Mouse (Mus musculus) gastrocnemius, postnatal 14 days (tissue): ENCODE measurements around the gene Sh3gl3. TPM values are rescaled to one million over a fixed set of nuclear protein-coding genes. Genes with fewer than 3 reads are reported as not detected.
"Not testable (repeated sequence)": the region's sequence is repeated elsewhere in the genome, so short reads cannot be mapped to it uniquely, and the experiment has no call there.

Experiments
- DNase-seq: peaks from one replicate; pipeline ENCODE4 v3.0.0; 2021; ENCODE audit warnings: mixed read lengths
- intact Hi-C: fragments of 180-260 bp; cut with DNase I; formaldehyde crosslinking; loops from one replicate; pipeline ENCODE4 v1.15.1; 2025; ENCODE audit warnings: low total_unique reads
- total RNA-seq, 2 experiments: library from RNA; stranded (reverse); gene quantifications; 2 replicates each; pipeline ENCODE4 v1.2.3; 2021

Gene Sh3gl3
- total RNA-seq, 2 experiments from 2014 or later = 0.89 to 1.9 TPM

GRCm38 (mm10) chr7:82234010-82234897, 60.6 kb downstream of the Sh3gl3 start:
- no peak for DNase-seq
- intact Hi-C loops = no loop called here

DNA sequence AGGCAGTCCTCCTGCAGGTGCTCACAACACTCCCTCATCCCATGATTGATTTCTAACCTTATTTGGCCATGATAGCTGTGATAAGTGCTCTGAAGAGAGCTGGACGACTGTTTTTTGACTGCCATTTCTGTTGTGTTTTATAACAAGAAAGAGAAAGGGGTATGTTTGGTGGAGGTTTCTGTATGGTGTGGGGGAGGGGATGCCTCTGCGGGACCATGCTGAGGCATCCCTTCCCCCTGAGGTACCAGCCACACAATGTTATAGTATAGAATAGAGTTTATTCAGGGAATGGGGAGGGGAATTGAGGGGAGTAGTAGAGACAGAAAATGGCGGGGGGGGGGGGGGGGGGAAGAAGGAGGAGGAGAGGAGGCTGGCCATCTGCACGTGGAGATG, 61.3 kb downstream of the Sh3gl3 start:
- intact Hi-C loops = no loop called here
- no peak for DNase-seq

- intact Hi-C loops = no loop called here
- no peak for DNase-seq
Measured at GRCm38 (mm10) chr7:82235486-82235885, 61.8 kb downstream of the Sh3gl3 start.

GRCm38 (mm10) chr7:82236152-82236898, 62.7 kb downstream of the Sh3gl3 start:
- intact Hi-C loops = no loop called here
- no peak for DNase-seq

DNA sequence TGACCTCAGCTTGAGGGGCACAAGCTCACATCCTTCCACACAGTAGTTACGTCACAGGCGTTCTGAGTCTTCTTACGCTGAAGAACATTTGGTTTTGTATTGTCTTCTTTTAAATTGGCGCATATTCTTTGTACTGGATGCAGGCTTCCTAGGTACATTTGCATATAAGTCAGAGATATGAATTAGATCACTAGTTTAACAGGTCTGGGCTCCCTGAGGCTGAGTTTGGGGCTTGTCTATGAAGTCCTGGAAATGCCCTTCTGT, 63.2 kb downstream of the Sh3gl3 start:
- intact Hi-C loops = no loop called here
- no peak for DNase-seq

DNA sequence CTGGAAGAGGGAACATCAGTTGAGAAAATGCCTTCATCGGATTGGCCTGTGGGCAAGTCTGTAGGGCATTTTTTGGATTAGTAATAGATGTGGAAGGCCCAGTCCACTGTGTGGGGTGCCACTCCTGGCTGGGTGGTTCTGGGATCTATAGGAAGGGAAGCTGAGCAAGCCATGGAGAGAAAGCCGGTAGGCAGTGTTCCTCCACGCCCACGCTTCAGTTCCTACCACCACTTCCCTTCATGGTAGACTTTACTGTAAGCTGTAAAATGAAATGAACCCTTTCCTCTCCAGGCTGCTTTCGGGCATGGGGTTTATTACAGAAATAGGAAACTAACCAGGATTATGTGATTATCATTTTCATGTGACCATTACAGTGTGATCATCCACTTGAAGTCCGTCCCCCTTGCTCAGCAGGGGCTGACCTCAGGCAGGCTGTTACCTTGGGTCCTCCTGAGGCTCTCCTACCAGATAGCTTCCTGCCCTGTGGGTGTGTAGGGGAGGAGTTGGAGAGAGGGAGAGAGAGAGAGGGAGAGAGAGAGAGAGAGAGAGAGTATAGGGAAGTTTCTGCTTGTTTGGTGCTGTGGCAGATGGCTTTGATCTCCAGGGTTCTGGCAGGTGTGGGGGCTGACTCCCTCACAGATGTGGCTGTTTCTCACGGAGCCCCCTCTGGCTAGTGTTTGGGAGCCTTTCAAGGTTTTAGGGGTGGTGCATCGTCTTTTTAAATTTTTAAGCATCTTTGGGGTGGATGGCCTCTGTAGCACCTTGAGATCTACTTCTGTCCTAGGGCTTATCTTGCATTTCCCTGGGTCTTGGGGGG, 67.0 kb downstream of the Sh3gl3 start:
- DNase-seq = no peak
- intact Hi-C loops = no loop called here

- no peak for DNase-seq
- intact Hi-C loops = no loop called here
Measured at GRCm38 (mm10) chr7:82244701-82245100, 71.1 kb downstream of the Sh3gl3 start.

DNA sequence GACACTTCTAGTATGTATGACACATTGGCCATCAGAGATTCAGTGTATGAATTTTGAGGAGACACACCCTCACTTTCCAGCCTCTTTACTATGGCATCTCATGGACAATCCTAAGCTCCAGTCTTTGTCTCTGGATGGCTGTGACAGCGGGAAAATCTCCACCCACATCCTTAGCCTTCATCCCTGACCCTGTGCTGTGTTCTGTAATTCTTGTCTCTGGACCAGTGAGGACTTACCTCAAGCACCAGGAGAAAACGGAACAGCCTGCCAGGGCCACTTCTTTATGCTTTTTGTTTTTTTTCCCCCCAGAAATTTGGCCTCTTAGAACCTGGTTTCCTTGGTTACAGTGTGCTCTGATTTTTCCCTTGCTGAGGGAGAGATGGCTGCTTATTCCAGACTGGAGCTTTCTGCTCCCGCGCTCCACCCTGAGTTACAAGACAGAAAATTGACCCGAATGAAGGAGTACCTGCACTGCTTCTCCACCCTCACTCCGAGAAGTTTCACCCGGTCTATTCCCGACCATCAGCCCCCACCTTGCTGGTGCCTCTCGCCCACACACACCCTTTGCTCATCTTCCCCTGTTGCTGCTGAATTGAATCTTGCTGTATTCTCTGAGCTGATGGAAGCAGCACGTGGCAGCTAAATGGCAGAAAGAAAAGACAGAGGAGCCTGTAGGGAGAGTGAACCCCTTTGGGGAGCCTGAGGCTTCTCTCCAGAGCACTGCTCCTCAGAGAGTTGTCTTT, 75.5 kb downstream of the Sh3gl3 start:
- no peak for DNase-seq
- intact Hi-C loops = no loop called here

- intact Hi-C loops = no loop called here
- no peak for DNase-seq
Measured at GRCm38 (mm10) chr7:82253309-82253708, 79.7 kb downstream of the Sh3gl3 start.

DNA sequence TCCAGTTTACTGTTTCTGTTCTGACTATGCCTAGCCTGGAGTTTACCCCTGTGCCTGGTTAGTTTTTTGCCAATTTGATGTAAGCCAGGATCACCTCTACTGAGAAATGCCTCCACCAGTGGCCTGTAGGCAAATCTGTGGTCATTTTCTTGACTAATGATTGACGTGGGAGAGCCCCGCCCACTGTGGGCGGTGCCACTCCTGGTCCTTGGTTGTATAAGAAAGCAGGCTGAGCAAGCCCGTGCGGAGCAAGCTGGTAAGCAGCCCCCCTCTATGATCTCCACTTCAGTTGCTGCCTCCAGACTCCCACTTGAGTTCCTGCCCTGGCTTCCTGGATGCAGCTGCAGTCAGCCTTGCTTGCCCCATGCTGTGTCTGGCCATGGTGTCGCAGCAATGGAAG, 83.3 kb downstream of the Sh3gl3 start:
- intact Hi-C loops = no loop called here

GRCm38 (mm10) chr7:82257530-82257929, 83.9 kb downstream of the Sh3gl3 start:
- no peak for DNase-seq
- intact Hi-C loops = no loop called here

More for the DNA sequence above, 83.3 kb downstream of the Sh3gl3 start:
- DNase-seq = no peak

DNA sequence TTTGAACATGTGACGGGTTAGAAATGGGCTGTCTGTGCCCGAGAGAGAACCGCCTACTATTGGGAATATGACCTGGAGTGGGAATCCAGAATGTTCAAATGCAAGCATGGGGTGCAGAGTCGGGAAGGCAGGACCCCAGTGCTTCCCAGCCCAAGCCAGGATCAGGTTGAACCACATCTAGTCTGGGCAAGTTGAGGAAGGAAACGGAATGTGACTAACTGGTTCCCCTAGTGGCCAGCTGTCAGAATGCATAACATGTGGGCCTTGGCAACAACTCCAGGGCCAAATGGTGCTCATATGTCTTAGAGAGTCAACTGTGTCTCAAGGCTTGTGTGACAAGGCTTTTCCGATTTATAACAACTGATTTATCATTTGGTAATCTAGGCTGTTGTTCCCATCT, 86.6 kb downstream of the Sh3gl3 start:
- intact Hi-C loops = no loop called here

GRCm38 (mm10) chr7:82263141-82263540, 89.5 kb downstream of the Sh3gl3 start:
- intact Hi-C loops = no loop called here
- DNase-seq = peak; percentile 62

More for the DNA sequence above, 86.6 kb downstream of the Sh3gl3 start:
- DNase-seq = peak; percentile 19

DNA sequence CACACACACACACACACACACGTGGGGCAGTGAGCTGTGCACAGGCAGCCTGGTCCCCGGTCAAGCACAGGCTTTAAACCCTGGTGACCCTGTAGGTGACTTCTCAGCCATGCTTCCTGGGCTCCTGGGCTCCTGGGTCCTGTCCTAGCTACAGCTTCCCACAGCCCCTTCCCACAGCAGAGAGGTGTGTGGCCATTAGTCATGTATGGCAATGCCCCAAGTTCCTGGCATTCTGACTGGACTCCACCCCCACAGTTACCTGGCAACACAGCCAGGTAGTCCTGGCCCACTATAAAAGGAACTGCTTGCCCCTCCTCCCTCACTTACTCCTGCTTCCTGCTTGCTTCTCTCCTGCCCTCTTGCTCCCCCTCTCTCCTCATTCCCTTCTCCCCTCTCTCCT, 90.5 kb downstream of the Sh3gl3 start:
- intact Hi-C loops = loop anchor here (2.0 kb wide), 1 partner anchor 141 kb away; no protein-coding TSS in a partner anchor
- no peak for DNase-seq

DNA sequence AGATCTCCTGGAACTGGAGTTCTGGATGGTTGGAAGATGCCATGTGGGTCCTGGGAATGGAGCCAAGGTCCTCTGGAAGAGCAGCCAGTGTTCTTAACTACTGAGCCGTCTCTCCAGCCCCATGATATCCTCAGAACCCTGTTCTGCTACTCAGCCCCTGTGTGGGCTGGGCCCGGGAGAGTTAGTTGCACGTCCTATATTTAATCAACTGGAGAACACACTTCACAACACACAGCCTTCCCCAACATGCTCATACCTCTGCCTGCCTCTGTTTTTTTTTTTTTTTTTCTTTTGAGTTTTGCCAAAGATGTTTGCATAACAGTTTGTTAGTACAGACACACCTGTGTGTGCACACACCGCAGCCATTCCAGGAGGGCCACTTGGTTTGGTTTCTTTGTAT, 91.7 kb downstream of the Sh3gl3 start:
- intact Hi-C loops = loop anchor here (2.0 kb wide), 1 partner anchor 143 kb away; no protein-coding TSS in a partner anchor
- no peak for DNase-seq

DNA sequence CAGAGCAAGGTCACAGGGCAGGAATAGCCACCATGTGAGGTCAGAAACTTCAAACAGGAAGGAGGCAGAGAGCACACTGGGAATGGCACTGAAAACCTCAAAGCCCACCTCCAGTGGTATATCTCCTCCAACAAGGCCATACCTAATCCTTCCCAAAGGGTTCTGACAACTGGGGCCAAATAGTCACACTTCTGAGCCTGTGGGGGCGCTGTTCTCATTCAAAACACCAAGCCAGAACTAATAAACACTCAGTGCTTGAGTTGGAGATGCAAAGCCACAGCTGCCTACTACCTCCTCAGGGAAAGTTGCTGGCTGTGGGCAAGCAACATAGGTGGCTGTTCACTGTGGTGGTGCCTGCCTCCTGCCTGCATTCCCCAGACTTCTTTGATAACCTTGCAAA, 96.3 kb downstream of the Sh3gl3 start:
- DNase-seq = no peak
- intact Hi-C loops = no loop called here

GRCm38 (mm10) chr7:82271742-82272141, 98.1 kb downstream of the Sh3gl3 start:
- DNase-seq = no peak
- intact Hi-C loops = loop anchor here (2.0 kb wide), 1 partner anchor 313 kb away; no protein-coding TSS in a partner anchor

DNA sequence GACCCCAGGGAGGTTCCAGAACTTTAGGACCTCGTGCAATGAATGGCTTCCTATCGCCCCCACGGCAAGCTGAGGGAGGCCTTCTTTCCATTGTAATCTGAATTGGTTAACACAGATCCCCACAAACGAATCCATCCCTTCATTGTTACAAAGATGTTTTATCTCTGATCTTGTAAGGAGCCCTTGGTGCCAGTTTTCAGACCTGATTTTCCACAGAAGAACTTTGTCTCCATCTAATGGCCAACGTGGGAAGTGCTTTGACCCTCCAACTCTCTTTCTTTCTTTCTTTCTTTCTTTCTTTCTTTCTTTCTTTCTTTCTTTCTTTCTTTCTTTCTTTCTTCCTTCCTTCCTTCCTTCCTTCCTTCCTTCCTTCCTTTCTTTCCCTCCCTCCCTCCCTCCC, 99.2 kb downstream of the Sh3gl3 start:
- intact Hi-C loops = loop anchor here (2.0 kb wide), 1 partner anchor 314 kb away; no protein-coding TSS in a partner anchor
- not testable (repeated sequence) for DNase-seq

DNA sequence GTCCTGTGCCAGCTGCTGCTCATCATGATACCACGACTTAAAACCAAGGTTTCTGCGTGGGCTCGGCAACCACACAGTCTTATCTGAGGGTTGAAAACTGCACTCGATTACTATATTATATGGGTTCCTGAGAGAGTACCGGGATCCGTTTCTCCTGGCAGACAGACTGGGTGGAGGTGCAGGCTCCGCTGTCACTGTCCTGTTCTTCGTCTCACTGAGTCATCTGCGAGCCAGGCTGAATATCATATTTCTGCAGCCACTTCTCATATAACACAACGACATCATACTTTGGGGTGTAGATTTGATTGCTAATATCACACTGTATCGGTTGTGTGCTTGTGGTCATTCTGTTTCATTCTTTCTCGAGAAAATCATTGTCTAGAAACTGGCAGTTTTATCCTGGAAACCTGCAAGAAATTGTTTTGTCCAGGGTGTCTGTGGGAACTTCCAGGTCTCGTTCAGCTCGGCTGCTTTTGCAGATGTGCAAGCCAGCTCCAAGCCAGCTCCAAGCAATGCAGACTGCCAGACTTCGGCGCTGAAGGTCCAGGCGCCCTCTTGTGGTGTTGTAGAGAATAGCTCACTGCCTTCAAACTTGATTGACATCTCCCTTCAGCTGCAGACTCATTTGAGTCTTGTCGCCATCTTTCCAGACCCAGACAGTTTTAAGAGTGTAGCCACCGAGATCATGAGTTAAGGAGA, 100.5 kb downstream of the Sh3gl3 start:
- peak; percentile 69 for DNase-seq
- intact Hi-C loops = no loop called here
